Mouse (Mus musculus) T-cell, adult 66 days (primary cell): ENCODE data around the gene Crbn. TPM values are rescaled to one million over a fixed set of nuclear protein-coding genes. Genes with fewer than 3 reads are reported as not detected.

Experiments used
- total RNA-seq, 2 experiments: library from RNA; stranded (reverse); gene quantifications; 3 replicates in 1 of 2; 4 replicates in 1 of 2; pipeline ENCODE4 v1.2.4; 2023

The Crbn gene
- 10 to 100 TPM; 80.0 to 91.3 TPM for total RNA-seq

DNA sequence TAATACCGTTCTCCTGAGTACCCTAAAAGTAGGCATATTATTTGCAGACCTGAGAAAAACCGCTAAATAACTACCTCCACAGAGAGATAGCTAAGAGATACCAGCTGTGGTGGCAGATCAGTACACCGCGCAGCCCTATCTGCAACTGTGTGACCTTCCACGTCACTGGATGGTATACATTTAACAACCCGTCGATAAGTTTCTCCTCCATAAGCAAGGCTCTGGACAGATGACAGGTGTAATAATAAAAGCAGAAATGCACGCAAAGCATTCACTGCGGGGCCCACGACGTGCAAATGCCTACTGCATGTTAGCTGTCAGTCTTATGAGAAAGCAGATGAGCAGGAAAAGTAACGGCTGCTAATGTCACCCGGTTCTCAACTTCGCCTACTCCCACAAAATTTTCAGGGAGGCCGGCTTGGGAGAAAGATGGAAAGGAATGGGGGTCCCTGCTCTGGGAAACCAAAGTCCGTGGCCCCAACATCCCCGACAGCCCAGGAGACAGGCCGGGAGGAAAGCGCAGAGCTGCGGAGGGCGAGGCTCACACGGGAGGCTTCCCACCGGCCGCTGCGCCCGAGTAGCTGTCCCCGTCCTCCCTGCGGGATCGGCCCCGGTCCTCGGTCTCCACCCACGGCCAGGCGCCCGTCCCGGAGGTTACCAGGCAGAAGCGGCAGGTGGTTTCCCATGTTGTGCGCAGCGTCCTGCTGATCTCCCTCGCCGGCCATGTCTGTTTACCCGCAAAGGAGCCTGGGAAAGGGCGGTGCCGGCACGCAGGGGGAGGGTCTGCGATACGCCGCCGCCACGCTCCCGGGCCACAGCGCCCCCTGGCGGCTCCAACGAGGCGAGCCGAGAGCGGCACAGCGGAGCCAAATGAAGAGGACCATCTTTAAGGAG is at the start of gene Crbn:
Crbn (minus strand) TSS at position 745 of the 894 bp plus-strand sequence.

DNA sequence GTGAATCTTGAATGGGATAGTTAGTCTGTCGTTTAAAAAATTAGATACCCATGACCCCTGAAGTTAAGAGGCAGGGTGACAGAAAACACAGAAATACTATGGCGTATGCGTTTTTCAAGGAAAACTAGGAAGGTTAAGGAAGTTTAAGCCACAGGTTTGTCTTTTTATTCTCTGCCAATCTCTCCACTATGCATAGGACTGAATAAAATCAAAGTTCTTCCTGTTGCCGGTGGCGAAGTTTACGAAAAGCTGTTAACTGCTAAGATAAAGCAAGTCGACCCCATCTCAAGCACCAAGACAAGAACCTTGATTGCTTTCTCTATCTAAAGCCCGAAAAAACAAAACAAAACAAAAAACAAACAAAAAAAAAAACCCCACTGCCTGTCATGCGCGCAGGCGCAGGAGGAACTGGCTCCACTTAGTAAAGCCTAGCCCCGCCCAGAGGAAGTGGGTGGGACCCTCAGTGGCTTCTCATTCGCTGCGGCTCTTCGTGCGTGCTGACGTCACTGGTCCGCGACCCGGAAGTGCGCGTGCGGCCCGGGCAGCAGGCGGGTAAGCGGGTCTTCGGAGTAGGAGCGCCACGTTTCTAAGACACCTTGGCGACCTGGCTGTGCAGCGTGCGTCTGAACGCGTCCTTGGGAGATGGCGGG is 31.1 kb downstream of the Crbn start, which contains the start of gene Trnt1:
Trnt1 (plus strand) TSS at position 481 of the 650 bp plus-strand sequence.

DNA sequence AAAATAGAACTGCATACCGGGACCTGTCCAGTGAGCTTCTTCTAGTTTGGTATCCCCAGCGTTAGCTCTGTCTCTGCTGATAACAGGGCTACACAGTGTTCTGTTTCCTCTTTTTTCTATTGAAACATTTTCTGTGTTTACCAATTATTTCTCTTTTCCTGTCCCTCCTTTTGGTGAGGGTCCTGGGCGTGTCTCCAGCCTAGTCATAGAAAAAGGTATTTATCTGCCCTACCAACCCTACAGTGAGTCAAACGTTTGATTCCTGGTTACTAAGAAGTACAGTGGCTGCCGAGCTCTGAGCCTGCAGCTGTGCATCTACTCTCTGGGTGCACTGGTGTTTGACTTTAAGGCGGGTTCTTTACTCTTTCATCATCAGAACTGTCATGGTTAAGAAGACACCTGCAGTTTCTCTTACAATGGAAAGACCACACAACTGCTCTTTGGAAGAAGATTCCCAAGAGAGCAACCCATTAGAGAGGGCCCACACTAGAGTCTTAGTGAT is 50.9 kb downstream of the Crbn start, which contains the start of gene Il5ra:
Il5ra (minus strand) TSS at position 151 of the 502 bp plus-strand sequence.

Other genes starting within 250 kb of the Crbn start
- not detected for gene Il5ra, start 51.0 kb downstream of the Crbn start, total RNA-seq
- gene Trnt1, start 31.0 kb downstream of the Crbn start, total RNA-seq, result 10 to 100 TPM; 70.5 to 81.7 TPM